Mouse (Mus musculus) cerebellum, adult 8-10 months (tissue): ENCODE data around the gene Slc9a8.
A peak's percentile ranks its signal among the peaks of the same experiment; 100 is the strongest.

ENCODE experiments used
- DNase-seq: peaks from one replicate; pipeline ENCODE4 v3.0.0; 2022

Gene Slc9a8

GRCm38 (mm10) chr2:167449331-167450275 lies 28.1 kb downstream of the Slc9a8 start:
- peak; percentile 65 for DNase-seq

DNA sequence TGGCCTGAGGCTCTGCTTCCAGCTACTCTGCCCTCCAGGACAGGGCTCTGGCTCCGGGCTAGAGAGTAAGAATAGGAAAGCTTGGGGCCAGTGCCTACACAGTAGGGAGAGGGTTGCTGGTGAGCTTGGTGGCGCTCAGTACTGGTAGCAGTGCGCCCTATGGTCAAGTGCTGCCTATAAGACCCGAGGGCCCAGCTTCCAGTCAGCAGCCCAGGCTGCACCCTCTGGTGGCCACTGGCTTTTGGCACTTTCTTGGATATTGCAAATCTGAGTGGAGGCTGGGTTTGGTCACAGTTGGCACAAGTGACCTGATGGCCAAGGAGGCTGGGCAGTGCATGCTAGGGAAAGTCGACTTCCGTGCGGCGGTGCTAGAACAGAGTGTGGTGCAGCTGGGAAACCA lies 29.1 kb downstream of the Slc9a8 start:
- DNase-seq = peak; percentile 63

DNA sequence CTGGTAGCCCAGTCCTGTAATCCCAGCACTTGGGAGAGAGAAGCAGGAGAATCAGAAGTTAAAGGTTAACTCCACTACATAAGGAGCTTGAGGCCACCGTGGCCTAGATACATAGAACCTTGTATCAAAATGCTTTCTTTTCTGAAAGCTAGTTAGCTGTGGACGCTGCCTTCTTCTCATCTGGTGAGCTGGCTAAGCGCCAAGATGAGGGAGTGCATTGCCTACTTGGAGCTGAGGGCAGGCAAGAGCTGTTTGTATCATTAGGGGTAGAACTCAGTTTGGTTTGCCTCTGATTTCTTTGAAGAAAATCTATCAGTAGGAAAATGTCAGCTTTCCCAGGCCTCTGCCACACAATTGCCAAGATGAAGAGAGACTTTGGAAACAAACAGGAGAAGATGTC lies 32.3 kb downstream of the Slc9a8 start:
- DNase-seq = peak; percentile 67

DNA sequence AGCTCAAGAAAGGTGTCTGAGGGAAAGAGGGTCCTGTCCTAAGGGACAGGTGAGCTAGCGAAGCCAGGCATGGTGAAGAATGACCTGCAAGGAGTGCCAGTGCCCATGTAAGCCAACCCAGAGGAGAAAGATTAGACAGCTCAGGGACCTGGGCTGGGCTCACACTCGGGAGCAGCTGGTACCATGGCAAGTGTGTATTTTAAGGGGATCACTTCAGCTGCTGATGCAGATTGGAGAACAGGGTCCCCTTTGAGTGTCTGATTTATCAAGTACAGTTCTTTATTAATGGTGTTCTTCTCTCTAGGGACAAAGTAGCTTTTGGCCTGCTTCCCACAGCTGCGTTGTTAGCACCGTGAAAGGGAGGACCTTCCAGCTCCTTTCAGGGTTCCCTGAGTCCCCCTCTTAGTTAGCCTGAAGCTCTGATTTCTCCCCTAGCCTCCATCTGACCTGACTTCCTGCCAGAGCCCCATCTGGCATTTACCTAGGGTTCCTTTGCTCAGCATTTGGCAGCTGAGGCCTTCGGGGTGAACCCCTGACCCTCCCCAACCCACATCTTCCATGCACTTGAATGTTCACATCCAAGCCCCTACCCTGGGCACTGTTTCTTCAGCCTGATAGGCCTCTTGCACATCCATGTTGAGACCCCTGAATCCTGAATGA lies 35.0 kb downstream of the Slc9a8 start:
- DNase-seq = peak; percentile 70

- peak; percentile 83 for DNase-seq
Observed at GRCm38 (mm10) chr2:167457213-167457612, 35.7 kb downstream of the Slc9a8 start.

DNA sequence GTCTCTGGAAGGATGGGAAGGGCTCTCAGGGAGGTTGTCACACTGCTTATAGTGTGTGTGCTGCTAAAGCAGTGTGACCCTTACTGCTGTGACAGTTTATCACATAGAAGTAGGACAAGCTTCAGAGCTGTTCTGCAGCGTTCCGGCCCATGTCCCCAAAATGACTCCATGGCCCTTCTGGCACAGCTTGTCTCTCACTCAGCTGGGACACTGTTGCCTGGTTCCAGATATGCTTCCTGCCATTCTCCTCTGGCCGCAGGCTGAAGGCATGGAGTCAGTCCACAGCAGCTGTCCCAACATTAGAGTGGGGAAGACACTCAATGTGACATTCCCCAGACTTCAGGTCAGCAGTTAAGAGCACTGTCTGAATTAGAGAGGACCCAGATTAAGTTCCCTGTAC lies 37.0 kb downstream of the Slc9a8 start:
- DNase-seq = peak; percentile 41

- DNase-seq = peak; percentile 80
Observed at GRCm38 (mm10) chr2:167459071-167459865, 37.8 kb downstream of the Slc9a8 start.

- peak; percentile 82 for DNase-seq
Observed at GRCm38 (mm10) chr2:167462954-167463353, 41.4 kb downstream of the Slc9a8 start.

DNA sequence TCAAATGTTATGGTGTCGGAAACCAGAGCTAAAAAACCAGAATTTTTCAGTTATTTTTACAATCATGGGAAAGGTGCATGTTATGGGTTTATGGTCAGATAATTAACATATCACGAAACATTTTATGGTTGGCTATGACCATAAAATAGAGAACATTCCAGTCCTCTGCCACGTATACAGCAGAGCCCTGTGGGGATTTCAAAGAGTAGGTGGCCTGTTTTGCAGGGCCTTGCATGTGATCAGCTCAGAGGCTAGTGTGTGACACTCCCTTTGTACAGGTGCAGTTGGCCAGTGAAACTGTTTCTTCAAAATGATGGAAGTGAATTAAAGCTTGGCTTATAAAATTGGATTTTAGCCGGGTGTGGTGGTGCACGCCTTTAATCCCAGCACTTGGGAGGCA lies 42.3 kb downstream of the Slc9a8 start:
- no peak for DNase-seq

- no peak for DNase-seq
Observed at GRCm38 (mm10) chr2:167465951-167466350, 44.4 kb downstream of the Slc9a8 start.

DNA sequence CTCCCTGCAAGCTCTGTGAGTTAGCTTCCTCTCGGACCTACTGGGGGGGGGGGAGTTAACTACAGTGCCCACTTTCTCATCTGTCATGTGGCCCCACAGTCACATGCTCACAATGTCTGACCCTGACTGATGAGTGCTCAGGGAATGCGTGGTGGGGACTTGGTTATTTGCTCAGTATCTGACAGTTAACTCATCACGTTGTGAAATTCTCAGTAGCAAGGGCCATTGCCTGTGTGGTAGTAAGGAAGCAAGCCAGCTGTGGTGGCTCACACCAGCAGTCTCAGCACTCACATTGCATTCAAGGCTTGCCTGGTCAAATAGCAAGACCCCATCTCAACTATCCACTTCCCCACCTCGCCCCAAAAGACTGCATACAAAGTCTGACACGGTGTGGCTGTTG lies 45.7 kb downstream of the Slc9a8 start:
- DNase-seq = no peak

- no peak for DNase-seq
Observed at GRCm38 (mm10) chr2:167468444-167468843, 46.9 kb downstream of the Slc9a8 start.

DNA sequence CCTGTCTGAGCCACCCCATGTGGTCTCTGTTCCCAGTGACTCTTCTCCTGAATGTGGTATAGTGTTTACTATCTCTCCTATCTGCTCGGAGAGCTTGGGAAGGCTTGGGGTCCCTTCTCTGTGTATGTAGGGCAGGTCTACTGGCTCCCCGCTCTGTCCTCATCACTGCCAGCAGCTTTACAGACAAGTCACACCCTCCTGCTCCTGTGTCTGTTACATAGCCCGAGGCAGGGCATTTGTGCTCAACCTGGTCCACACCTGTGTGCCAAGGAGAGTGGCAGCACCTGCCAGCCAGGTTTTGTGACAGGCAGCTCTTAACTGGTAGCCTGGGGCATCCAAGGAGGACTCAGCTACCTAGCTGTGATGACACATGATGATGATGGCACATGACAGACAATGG lies 49.1 kb downstream of the Slc9a8 start:
- peak; percentile 56 for DNase-seq

GRCm38 (mm10) chr2:167471585-167471984 lies 50.1 kb downstream of the Slc9a8 start:
- DNase-seq = peak; percentile 96

DNA sequence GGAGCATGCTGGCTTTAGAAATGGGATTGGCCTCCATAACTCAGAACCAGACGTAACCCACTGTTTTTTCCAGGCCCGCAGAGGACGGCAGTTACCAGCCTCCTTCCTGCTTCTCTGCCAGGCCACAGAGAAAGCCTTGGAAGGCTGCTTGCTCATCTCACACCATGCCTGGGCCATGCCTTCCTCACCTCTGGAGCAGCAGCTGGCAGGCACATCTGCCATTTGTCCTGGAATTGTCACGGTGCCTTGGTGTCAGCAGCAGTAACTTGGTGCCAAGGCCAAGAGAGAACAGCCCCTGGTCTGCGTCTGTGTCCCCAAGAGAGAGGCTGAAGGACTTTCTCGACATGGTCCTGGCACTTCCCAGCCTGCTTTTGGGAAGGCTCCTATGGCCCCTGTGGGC lies 52.7 kb downstream of the Slc9a8 start:
- no peak for DNase-seq

GRCm38 (mm10) chr2:167475596-167475995 lies 54.1 kb downstream of the Slc9a8 start:
- DNase-seq = peak; percentile 38

GRCm38 (mm10) chr2:167476200-167476688 lies 54.7 kb downstream of the Slc9a8 start:
- DNase-seq = peak; percentile 85

DNA sequence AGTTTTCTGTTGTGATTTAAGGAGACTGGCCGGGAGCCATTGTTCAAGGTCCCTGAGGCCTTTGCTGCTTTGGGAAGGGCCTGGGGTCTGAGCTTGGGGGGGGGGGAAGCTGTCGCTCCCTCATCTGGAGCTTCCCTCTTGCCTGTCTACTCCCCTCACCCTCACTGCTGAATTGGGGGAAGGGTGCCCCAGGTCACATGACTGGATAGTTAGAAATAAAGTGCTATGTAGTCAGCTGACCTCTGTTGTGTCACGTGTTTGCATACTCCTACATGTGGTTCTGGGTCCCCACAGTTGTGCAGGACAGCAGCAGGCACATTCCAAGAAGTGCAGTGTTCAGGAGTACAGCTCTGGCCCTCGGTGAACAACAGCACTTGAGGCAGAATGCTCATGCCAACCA lies 55.2 kb downstream of the Slc9a8 start:
- DNase-seq = no peak

- no peak for DNase-seq
Observed at GRCm38 (mm10) chr2:167478128-167478527, 56.6 kb downstream of the Slc9a8 start.

DNA sequence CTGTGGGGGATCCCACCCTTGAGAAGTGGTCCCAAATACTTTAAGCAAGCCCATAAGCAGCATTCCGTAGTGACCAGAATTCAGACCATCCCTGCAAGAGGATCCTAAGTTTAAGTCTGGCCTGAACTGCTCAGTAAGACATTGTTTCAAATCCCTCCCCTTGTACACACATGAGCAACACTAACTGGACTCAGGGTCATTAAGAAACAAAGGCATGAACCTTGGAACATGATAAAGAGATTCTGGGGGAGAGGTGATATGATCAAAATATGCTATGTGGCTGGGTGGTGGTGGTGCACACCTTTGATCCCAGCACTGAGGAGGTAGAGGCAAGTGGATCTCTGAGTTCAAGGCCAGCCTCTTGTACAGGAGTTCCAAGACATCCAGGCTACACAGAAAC lies 58.0 kb downstream of the Slc9a8 start:
- DNase-seq = no peak

GRCm38 (mm10) chr2:167482681-167483080 lies 61.2 kb downstream of the Slc9a8 start:
- peak; percentile 50 for DNase-seq

DNA sequence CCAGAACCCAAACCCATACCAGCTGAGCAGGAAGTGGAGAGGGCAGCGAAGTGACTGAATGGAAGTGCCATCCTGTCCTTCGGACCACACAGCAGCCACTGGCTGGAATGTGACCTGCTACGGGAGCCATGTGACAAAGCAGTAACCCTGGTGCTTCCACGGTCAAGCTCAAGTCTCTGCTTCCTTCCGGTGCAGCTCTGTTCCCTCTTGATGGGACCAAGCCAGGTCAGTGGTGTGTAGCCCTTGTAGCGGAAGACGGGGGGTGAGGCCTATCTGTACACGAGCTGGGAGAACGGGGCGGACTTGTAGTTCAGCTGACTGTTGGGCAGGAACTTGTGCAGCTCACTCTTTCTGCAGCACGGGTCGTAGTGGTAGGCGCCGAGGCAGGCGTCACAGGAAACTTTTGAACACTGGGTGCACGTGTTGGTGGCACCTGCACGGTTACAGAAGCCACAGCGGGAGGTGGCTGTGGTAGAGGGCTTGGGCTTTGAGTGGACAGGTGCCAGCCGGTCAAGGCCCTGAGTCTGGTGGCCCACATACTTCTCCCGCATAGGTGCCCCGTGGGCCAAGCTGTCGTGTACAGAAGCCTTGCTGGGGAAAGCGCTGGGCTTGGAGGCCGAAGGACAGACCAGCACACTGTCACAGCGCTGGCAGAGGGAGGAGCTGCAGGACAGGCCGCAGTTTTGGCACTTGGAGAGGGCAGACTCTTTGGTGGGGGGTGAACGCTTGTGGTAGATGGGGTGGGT lies 61.7 kb downstream of the Slc9a8 start:
- DNase-seq = peak; percentile 57
